Mouse (Mus musculus) CD4-positive, CD25-positive, alpha-beta regulatory T cell, adult 9 weeks (primary cell): ENCODE data around the gene Cyp2f2. TPM values are rescaled to one million over a fixed set of nuclear protein-coding genes. Genes with fewer than 3 reads are reported as not detected.

Experiments
- polyA plus RNA-seq: library from polyadenylated mRNA; unstranded; fragments of 100-300 nt; shearing (Covaris generic); gene quantifications from one replicate; pipeline ENCODE4 v1.2.1, GENCODE M21; 2017

The Cyp2f2 gene
- polyA plus RNA-seq: not detected

GRCm38 (mm10) chr7:27119676-27120075 is at the start of gene Cyp2f2:
Gene Cyp2f2, plus strand, starts transcription at chr7:27119909.

GRCm38 (mm10) chr7:27153205-27153764 is 33.6 kb downstream of the Cyp2f2 start, which contains the start of gene Cyp2t4:
Gene Cyp2t4, plus strand, starts transcription at chr7:27153714.

GRCm38 (mm10) chr7:27166614-27167474 is 47.1 kb downstream of the Cyp2f2 start, which contains the start of gene Egln2:
Gene Egln2, minus strand, starts transcription at chr7:27166802.

GRCm38 (mm10) chr7:27178324-27179216 is 58.9 kb downstream of the Cyp2f2 start, which contains the start of gene Rab4b:
Gene Rab4b, minus strand, starts transcription at chr7:27178896.

GRCm38 (mm10) chr7:27180837-27181695 is 61.4 kb downstream of the Cyp2f2 start, which contains the start of the genes Gm21983 and Mia:
Gene Gm21983, minus strand, starts transcription at chr7:27181086.
Gene Mia, minus strand, starts transcription at chr7:27181157.

Other genes with a start within 250 kb of the Cyp2f2 start
- not detected for gene Cyp2a22, start 180.5 kb upstream of the Cyp2f2 start, polyA plus RNA-seq
- not detected for gene Cyp2a12, start 90.8 kb upstream of the Cyp2f2 start, polyA plus RNA-seq
- gene Cyp2t4, start 33.8 kb downstream of the Cyp2f2 start, polyA plus RNA-seq: not detected
- gene Egln2, start 46.9 kb downstream of the Cyp2f2 start, polyA plus RNA-seq: 82.5 TPM
- 171 TPM for gene Rab4b, start 59.0 kb downstream of the Cyp2f2 start, polyA plus RNA-seq
- 0.52 TPM for gene Gm21983, start 61.2 kb downstream of the Cyp2f2 start, polyA plus RNA-seq
- not detected for gene Mia, start 61.2 kb downstream of the Cyp2f2 start, polyA plus RNA-seq
- gene BC024978, start 75.9 kb downstream of the Cyp2f2 start, polyA plus RNA-seq: 1.8 TPM
- gene Snrpa, start 76.4 kb downstream of the Cyp2f2 start, polyA plus RNA-seq: 118 TPM
- 3.1 TPM for gene Itpkc, start 108.8 kb downstream of the Cyp2f2 start, polyA plus RNA-seq
- gene Coq8b, start 113.1 kb downstream of the Cyp2f2 start, polyA plus RNA-seq: 29.0 TPM
- gene Numbl, start 138.5 kb downstream of the Cyp2f2 start, polyA plus RNA-seq: 0.29 TPM
- 0.55 TPM for gene Ltbp4, start 217.8 kb downstream of the Cyp2f2 start, polyA plus RNA-seq
- 101 TPM for gene Shkbp1, start 236.1 kb downstream of the Cyp2f2 start, polyA plus RNA-seq
- gene Gm20479, start 237.5 kb downstream of the Cyp2f2 start, polyA plus RNA-seq: 1.2 TPM